Mouse (Mus musculus) kidney, adult 2 months (tissue): ENCODE measurements around the gene C2cd5.

Experiments
- CTCF ChIP-seq: fragments of 200-500 bp; conservative IDR thresholded peaks from 2 replicates; pipeline ENCODE4 v1.5.1; 2011; ENCODE audit warnings: low read depth, mild to moderate bottlenecking, control low read depth, low read length, moderate library complexity, mixed read lengths; ENCODE audit not compliant: insufficient read depth, insufficient read length
- POLR2A ChIP-seq: fragments of 200-500 bp; IDR thresholded peaks from one replicate; pipeline ENCODE4 v1.6.1; 2011; ENCODE audit warnings: low read depth, low read length, control low read depth

GRCm38 (mm10) chr6:143064047-143064446 is 35.9 kb downstream of the C2cd5 start:
- TF ChIP-seq CTCF (no peak), POLR2A (no peak)
